Mouse (Mus musculus) liver, adult 2 months (tissue): ENCODE measurements around the gene Ccdc17. TPM values are rescaled to one million over a fixed set of nuclear protein-coding genes. Genes with fewer than 3 reads are reported as not detected.

Source experiments
- DNase-seq: peaks from one replicate; pipeline ENCODE4 v3.0.0-alpha.2; 2011; ENCODE audit warnings: low read depth, low spot score; ENCODE audit errors: extremely low read depth
- H3K27ac ChIP-seq: fragments of 200-500 bp; replicated peaks from 2 replicates; pipeline ENCODE4 v1.5.1; 2012; ENCODE audit warnings: low read depth, mild to moderate bottlenecking, control low read depth, inconsistent platforms, low read length; ENCODE audit not compliant: insufficient read depth
- H3K27me3 ChIP-seq: fragments of 200-500 bp; 2 replicates; pipeline ENCODE4 v1.6.1; 2012; ENCODE audit warnings: mild to moderate bottlenecking, moderate library complexity, low read length, inconsistent platforms; ENCODE audit not compliant: control insufficient read depth, insufficient read depth
- H3K36me3 ChIP-seq: fragments of 200-500 bp; 2 replicates; pipeline ENCODE4 v1.6.1; 2012; ENCODE audit warnings: low read length, inconsistent platforms; ENCODE audit not compliant: control insufficient read depth, insufficient read depth
- H3K4me1 ChIP-seq: fragments of 200-500 bp; 2 replicates; pipeline ENCODE4 v1.6.1; 2011; ENCODE audit warnings: low read length; ENCODE audit not compliant: control insufficient read depth, insufficient read depth
- H3K4me3 ChIP-seq: fragments of 200-500 bp; 2 replicates; pipeline ENCODE4 v1.5.1; 2011; ENCODE audit warnings: low read depth, mild to moderate bottlenecking, control low read depth, low read length, moderate library complexity; ENCODE audit not compliant: insufficient read depth
- H3K79me2 ChIP-seq: fragments of 200-500 bp; 2 replicates; pipeline ENCODE4 v1.6.1; 2012; ENCODE audit warnings: inconsistent platforms, mild to moderate bottlenecking, low read length, moderate library complexity; ENCODE audit not compliant: control insufficient read depth, insufficient read depth
- H3K9ac ChIP-seq: fragments of 200-500 bp; 2 replicates; pipeline ENCODE4 v1.6.1; 2012; ENCODE audit warnings: low read depth, mild to moderate bottlenecking, control low read depth, inconsistent platforms, low read length
- CTCF ChIP-seq: fragments of 200-500 bp; IDR thresholded peaks from 2 replicates; pipeline ENCODE4 v1.5.1; 2011; ENCODE audit warnings: low read depth, low read length, control low read depth
- POLR2A ChIP-seq: fragments of 200-500 bp; IDR thresholded peaks from 2 replicates; pipeline ENCODE4 v1.6.1; 2011; ENCODE audit warnings: low read length, control low read depth; ENCODE audit not compliant: insufficient read depth; ENCODE audit errors: extremely low read depth
- WGBS: fragments of 180-500 bp; shearing (Covaris S2); methylation state at CpG from one replicate; pipeline ENCODE4 v1.1.7; 2018; 5-methylcytosine and 5-hydroxymethylcytosine counted together
- polyA plus RNA-seq: library from polyadenylated mRNA; depleted of rRNA; stranded (reverse); fragments of >200 nt; gene quantifications from 2 replicates; pipeline ENCODE4 v1.2.3, GENCODE M21; 2012
- total RNA-seq: library from RNA; depleted of rRNA; stranded (reverse); fragments of >200 nt; gene quantifications from 2 replicates; pipeline ENCODE4 v1.2.3, GENCODE M21; 2014

The Ccdc17 gene
- total and polyA plus RNA-seq, 2 experiments = 4.4 to 7.6 TPM

GRCm38 (mm10) chr4:116557306-116558121, 38.9 kb upstream of the Ccdc17 start, which contains the start of gene Gpbp1l1:
TSS of gene Gpbp1l1 (plus strand) at chr4:116557658.
- under 1% methylated on average over 78 of the region's 78 CpGs for WGBS
- peaks cover 2% of the 10 kb centered on the region; the same call in 1 of the 2 replicates for H3K4me1 ChIP-seq

GRCm38 (mm10) chr4:116558151-116558882, 38.1 kb upstream of the Ccdc17 start:
- Histone ChIP-seq H3K27me3 (no peaks in the 10 kb centered on the region), H3K4me1 (peaks cover 2% of the 10 kb centered on the region; the same call in 1 of the 2 replicates), H3K36me3 (peaks cover 4% of the 10 kb centered on the region; the same call in 1 of the 2 replicates), H3K27ac (peak overlapping the region; percentile 97; the same call in 1 of the 2 replicates), H3K79me2 (peaks cover 20% of the 10 kb centered on the region; the same call in 1 of the 2 replicates), H3K4me3 (peak overlapping the region; percentile 97), H3K9ac (peak overlapping the region; percentile 97)
- no peak for TF ChIP-seq POLR2A
- no peak for TF ChIP-seq CTCF
- under 1% methylated on average over 15 of the region's 15 CpGs for WGBS
- DNase-seq = peak; percentile 43

More at GRCm38 (mm10) chr4:116557306-116558121, 38.9 kb upstream of the Ccdc17 start, which contains the start of gene Gpbp1l1:
- H3K79me2 ChIP-seq = peaks cover 17% of the 10 kb centered on the region; the same call in 1 of the 2 replicates
- 0 out of 2 replicates have a peak, but pooled peaks have one; percentile 65 for TF ChIP-seq POLR2A
- TF ChIP-seq CTCF = peak; percentile 33
- no peaks in the 10 kb centered on the region for H3K27me3 ChIP-seq
- H3K4me3 ChIP-seq = peak within 1 kb of the TSS; percentile 97
- H3K9ac ChIP-seq = peak within 1 kb of the TSS; percentile 97
- peaks cover 7% of the 10 kb centered on the region; the same call in 1 of the 2 replicates for H3K36me3 ChIP-seq
- peak within 1 kb of the TSS; percentile 97 for H3K27ac ChIP-seq
- peak; percentile 83 for DNase-seq

GRCm38 (mm10) chr4:116595793-116596192, 661 bp upstream of the Ccdc17 start:
- H3K79me2 ChIP-seq = 0 out of 2 replicates have a peak, but pooled peaks cover 3% of the 10 kb centered on the region
- no peak overlapping the region for H3K9ac ChIP-seq
- no peak overlapping the region for H3K4me3 ChIP-seq
- TF ChIP-seq CTCF = no peak
- TF ChIP-seq POLR2A = no peak
- peak; percentile 18 for DNase-seq
- H3K27ac ChIP-seq = no peak overlapping the region
- H3K27me3 ChIP-seq = no peaks in the 10 kb centered on the region
- H3K36me3 ChIP-seq = peaks cover 30% of the 10 kb centered on the region
- WGBS = 88% methylated on average over 8 of the region's 8 CpGs
- H3K4me1 ChIP-seq = peaks cover 10% of the 10 kb centered on the region

- peak overlapping the region; percentile 72 for H3K9ac ChIP-seq
- TF ChIP-seq POLR2A = peak; percentile 34; the same call in 1 of the 2 replicates
- 0 out of 2 replicates have a peak, but pooled peaks have one; percentile 7 for TF ChIP-seq CTCF
- DNase-seq = peak; percentile 93
- under 1% methylated on average over 50 of the region's 50 CpGs for WGBS
- H3K4me3 ChIP-seq = peak overlapping the region; percentile 70
- peaks cover 28% of the 10 kb centered on the region for H3K36me3 ChIP-seq
- H3K79me2 ChIP-seq = 0 out of 2 replicates have a peak, but pooled peaks cover 3% of the 10 kb centered on the region
- H3K27ac ChIP-seq = peak overlapping the region; percentile 58
- H3K4me1 ChIP-seq = peaks cover 10% of the 10 kb centered on the region
- H3K27me3 ChIP-seq = no peaks in the 10 kb centered on the region
These were observed 776 bp downstream of the Ccdc17 start for GRCm38 (mm10) chr4:116596978-116597881.

GRCm38 (mm10) chr4:116612621-116613020, 16.2 kb downstream of the Ccdc17 start:
- H3K4me1 ChIP-seq = no peaks in the 10 kb centered on the region
- 95% methylated on average over 2 of the region's 2 CpGs for WGBS
- H3K27me3 ChIP-seq = no peaks in the 10 kb centered on the region
- no peak overlapping the region for H3K27ac ChIP-seq
- no peak overlapping the region for H3K4me3 ChIP-seq
- no peaks in the 10 kb centered on the region; the same call in 1 of the 2 replicates for H3K79me2 ChIP-seq
- no peak overlapping the region for H3K9ac ChIP-seq
- TF ChIP-seq POLR2A (no peak), CTCF (no peak)
- peaks cover 37% of the 10 kb centered on the region for H3K36me3 ChIP-seq
- no peak for DNase-seq
